Mouse (Mus musculus) spleen, adult 2 months (tissue): ENCODE results near the gene Ldlrad3. TPM values are rescaled to one million over a fixed set of nuclear protein-coding genes. Genes with fewer than 3 reads are reported as not detected.

Experiments used
- DNase-seq, 2 experiments: peaks; one replicate each; pipeline versions ENCODE4 v3.0.0 to v3.0.0-alpha.2; 2012 to 2021; ENCODE audit warnings: low spot score in 2 of 2, low read depth in 1 of 2
- H3K27ac ChIP-seq: fragments of 200-500 bp; 2 replicates; pipeline ENCODE4 v1.5.1; 2012; ENCODE audit warnings: low read length, inconsistent platforms; ENCODE audit not compliant: insufficient read depth
- H3K27me3 ChIP-seq: fragments of 200-500 bp; 2 replicates; pipeline ENCODE4 v1.6.1; 2012; ENCODE audit warnings: mild to moderate bottlenecking, moderate library complexity, low read length, inconsistent platforms; ENCODE audit not compliant: control insufficient read depth, insufficient read depth
- H3K36me3 ChIP-seq: fragments of 200-500 bp; 2 replicates; pipeline ENCODE4 v1.6.1; 2012; ENCODE audit warnings: mild to moderate bottlenecking, low read length, inconsistent platforms; ENCODE audit not compliant: control insufficient read depth, insufficient read depth
- H3K4me1 ChIP-seq: fragments of 200-500 bp; 2 replicates; pipeline ENCODE4 v1.6.1; 2011; ENCODE audit warnings: inconsistent platforms; ENCODE audit not compliant: control insufficient read depth, insufficient read depth, insufficient read length
- H3K4me3 ChIP-seq: fragments of 200-500 bp; 2 replicates; pipeline ENCODE4 v1.5.1; 2011; ENCODE audit warnings: mild to moderate bottlenecking, inconsistent platforms; ENCODE audit not compliant: insufficient read depth, insufficient read length; ENCODE audit errors: extremely low read depth
- CTCF ChIP-seq: fragments of 200-500 bp; IDR thresholded peaks from 2 replicates; pipeline ENCODE4 v1.5.1; 2011; ENCODE audit warnings: mild to moderate bottlenecking, inconsistent platforms; ENCODE audit not compliant: insufficient read depth, insufficient read length, insufficient replicate concordance; ENCODE audit errors: extremely low read depth
- POLR2A ChIP-seq: fragments of 200-500 bp; IDR thresholded peaks from 2 replicates; pipeline ENCODE4 v1.6.1; 2011; ENCODE audit warnings: low read depth, low read length, inconsistent platforms
- WGBS: fragments of 180-500 bp; shearing (Covaris S2); methylation state at CpG from one replicate; pipeline ENCODE4 v1.1.7; 2018; 5-methylcytosine and 5-hydroxymethylcytosine counted together
- polyA plus RNA-seq: library from polyadenylated mRNA; depleted of rRNA; stranded (reverse); fragments of >200 nt; gene quantifications from 2 replicates; pipeline ENCODE4 v1.2.3, GENCODE M21; 2012

Ldlrad3 gene
- polyA plus RNA-seq, 1 experiment = 3.5 TPM

- no peaks in the 10 kb centered on the region for H3K36me3 ChIP-seq
- H3K27me3 ChIP-seq = no peaks in the 10 kb centered on the region
- no peak for DNase-seq
- peaks cover 16% of the 10 kb centered on the region; the same call in 1 of the 2 replicates for H3K4me1 ChIP-seq
- no peak overlapping the region for H3K4me3 ChIP-seq
- 50% methylated on average over 10 of the region's 10 CpGs for WGBS
- TF ChIP-seq CTCF (no peak), POLR2A (no peak)
- no peak overlapping the region for H3K27ac ChIP-seq
Observed at GRCm38 (mm10) chr2:102052951-102053660, 133.1 kb downstream of the Ldlrad3 start.

GRCm38 (mm10) chr2:102052353-102052752 lies 133.8 kb downstream of the Ldlrad3 start:
- peaks cover 10% of the 10 kb centered on the region; the same call in 1 of the 2 replicates for H3K4me1 ChIP-seq
- no peak for DNase-seq
- no peak for TF ChIP-seq POLR2A
- no peak for TF ChIP-seq CTCF
- no peak overlapping the region for H3K27ac ChIP-seq
- H3K36me3 ChIP-seq = no peaks in the 10 kb centered on the region
- no peaks in the 10 kb centered on the region for H3K27me3 ChIP-seq
- 65% methylated on average over 6 of the region's 6 CpGs for WGBS
- no peak overlapping the region for H3K4me3 ChIP-seq

GRCm38 (mm10) chr2:102049866-102050550 lies 136.2 kb downstream of the Ldlrad3 start:
- Histone ChIP-seq H3K36me3 (no peaks in the 10 kb centered on the region), H3K4me1 (no peaks in the 10 kb centered on the region), H3K4me3 (no peak overlapping the region), H3K27ac (no peak overlapping the region), H3K27me3 (no peaks in the 10 kb centered on the region)
- peak in 1 of 2 experiments; percentile 26 for DNase-seq
- WGBS = 43% methylated on average over 10 of the region's 10 CpGs
- TF ChIP-seq CTCF = no peak

- Histone ChIP-seq H3K36me3 (no peaks in the 10 kb centered on the region), H3K27me3 (no peaks in the 10 kb centered on the region), H3K4me1 (no peaks in the 10 kb centered on the region), H3K4me3 (no peak overlapping the region), H3K27ac (no peak overlapping the region)
- no peak for TF ChIP-seq POLR2A
- no peak for TF ChIP-seq CTCF
- no peak for DNase-seq
- 82% methylated on average over 16 of the region's 16 CpGs for WGBS
Observed at GRCm38 (mm10) chr2:102048296-102049175, 137.6 kb downstream of the Ldlrad3 start.

GRCm38 (mm10) chr2:102046481-102046880 lies 139.7 kb downstream of the Ldlrad3 start:
- no peaks in the 10 kb centered on the region for H3K36me3 ChIP-seq
- 89% methylated on average over 7 of the region's 7 CpGs for WGBS

GRCm38 (mm10) chr2:102040456-102040855 lies 145.7 kb downstream of the Ldlrad3 start:
- 91% methylated on average over 5 of the region's 5 CpGs for WGBS
- H3K4me3 ChIP-seq = peak overlapping the region; percentile 50
- peak overlapping the region; percentile 87 for H3K27ac ChIP-seq
- H3K27me3 ChIP-seq = no peaks in the 10 kb centered on the region
- TF ChIP-seq POLR2A = no peak
- no peak for TF ChIP-seq CTCF
- DNase-seq = no peak
- H3K4me1 ChIP-seq = peaks cover 32% of the 10 kb centered on the region
- H3K36me3 ChIP-seq = no peaks in the 10 kb centered on the region

More at GRCm38 (mm10) chr2:102046481-102046880, 139.7 kb downstream of the Ldlrad3 start:
- Histone ChIP-seq H3K4me1 (no peaks in the 10 kb centered on the region), H3K4me3 (no peak overlapping the region), H3K27ac (no peak overlapping the region), H3K27me3 (no peaks in the 10 kb centered on the region)
- TF ChIP-seq POLR2A = no peak
- TF ChIP-seq CTCF = no peak
- no peak for DNase-seq

- peak overlapping the region; percentile 50 for H3K4me3 ChIP-seq
- 43% methylated on average over 2 of the region's 2 CpGs for WGBS
- no peaks in the 10 kb centered on the region for H3K36me3 ChIP-seq
- H3K4me1 ChIP-seq = peaks cover 32% of the 10 kb centered on the region
- peak overlapping the region; percentile 87 for H3K27ac ChIP-seq
- no peaks in the 10 kb centered on the region for H3K27me3 ChIP-seq
- no peak for DNase-seq
- TF ChIP-seq POLR2A (no peak), CTCF (no peak)
Observed at GRCm38 (mm10) chr2:102040011-102040410, 146.2 kb downstream of the Ldlrad3 start.
